Mouse (Mus musculus) bone marrow macrophage, adult 2 months (primary cell): ENCODE measurements at regions not wholly inside any gene's neighbourhood (a gene's known extent, or its start where the extent isn't known, plus 50 kb on each side); places are given as distances from the start of the nearest gene placed in this dataset.

Experiments used
- CTCF ChIP-seq: IDR thresholded peaks from 2 replicates; pipeline ENCODE4 v1.5.1; 2012; ENCODE audit warnings: low read depth, mild to moderate bottlenecking, low read length, moderate library complexity
- POLR2A ChIP-seq: IDR thresholded peaks from 2 replicates; pipeline ENCODE4 v1.6.1; 2012; ENCODE audit warnings: mild to moderate bottlenecking, low read depth, low read length, borderline replicate concordance

DNA sequence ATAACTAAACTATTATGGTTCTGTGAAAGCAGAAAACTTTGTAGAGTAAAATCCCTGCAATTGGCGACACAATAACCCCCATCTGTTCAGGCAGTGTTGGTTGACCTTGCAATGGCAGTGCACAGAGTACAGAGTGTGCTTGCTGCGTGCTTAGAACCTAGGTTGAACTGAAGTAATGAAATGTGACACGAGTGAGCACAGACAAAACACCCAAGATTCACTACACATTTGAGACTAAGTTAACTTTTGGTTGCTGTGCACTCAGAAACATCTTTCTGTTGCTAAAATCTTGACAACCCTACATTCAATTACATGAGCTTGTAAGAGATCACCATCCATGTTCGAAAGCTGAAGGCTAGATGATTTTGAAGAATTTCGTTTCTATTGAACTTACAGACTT, 97.3 kb downstream of the Gm12689 start:
- no peak for TF ChIP-seq POLR2A
- TF ChIP-seq CTCF: no peak
